Mouse (Mus musculus): ENCODE measurements around the gene Ttc16.

DNA sequence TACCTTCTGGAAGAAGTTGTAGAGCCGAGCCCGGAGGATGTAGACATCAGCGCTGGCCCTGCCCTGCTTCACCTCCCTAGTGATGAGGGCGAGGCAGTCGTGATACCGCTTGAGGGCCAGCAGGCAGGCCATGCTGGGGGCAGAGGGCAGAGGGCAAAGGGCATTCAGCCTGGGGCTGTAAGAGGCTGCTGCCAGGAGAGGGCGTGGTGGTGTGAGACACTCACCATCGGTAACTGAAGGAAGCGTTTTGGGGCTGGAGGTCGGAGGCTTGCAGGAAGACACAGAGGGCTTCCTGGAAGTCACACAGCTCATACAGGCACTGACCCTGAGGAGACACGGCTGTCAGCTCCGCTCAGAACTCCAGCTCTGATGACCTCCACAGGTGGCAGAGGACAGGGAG is 3.5 kb downstream of the Ttc16 start:
- TF ChIP-seq POLR2A (IDR thresholded peaks at IDR 0.05; ENCODE audit: borderline replicate concordance, insufficient read depth, low read length) = no peak
- TF ChIP-seq CTCF (IDR thresholded peaks at IDR 0.05; ENCODE audit: borderline replicate concordance, insufficient read depth, low read depth, low read length) = no peak

All from cerebellum, adult 2 months (tissue).